Mouse (Mus musculus): Measurements from ENCODE around the gene Chrnd. TPM values are rescaled to one million over a fixed set of nuclear protein-coding genes. Genes with fewer than 3 reads are reported as not detected.
A peak's percentile ranks its signal among the peaks of the same experiment; 100 is the strongest.

Chrnd gene
- 0.10 and 0.31 TPM in 2 replicates for polyA plus RNA-seq (2015; fragmentation: Nextera tagmentation; extraction: Ambion mirVana)

DNA sequence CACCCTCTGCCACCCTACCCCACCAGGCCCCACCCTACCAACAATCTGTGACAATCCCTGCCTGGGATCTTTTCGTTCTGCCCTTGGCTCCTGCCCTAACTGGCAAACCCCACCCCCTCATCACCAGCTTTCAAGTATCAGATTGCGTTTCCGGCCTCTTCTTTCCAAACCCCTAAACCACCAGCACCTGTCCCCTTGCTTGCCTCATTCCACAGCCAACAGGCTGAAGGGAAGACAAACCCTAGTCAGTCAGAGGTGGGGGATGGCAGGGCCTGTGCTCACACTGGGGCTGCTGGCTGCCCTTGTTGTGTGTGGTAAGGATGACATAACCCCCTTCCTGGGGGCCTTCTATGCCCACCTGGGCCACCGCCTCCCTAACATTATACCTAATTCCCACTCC, at the start of gene Chrnd:
Gene Chrnd (plus strand): TSS at position 179 of the 400 bp plus-strand sequence.
- 26% methylated on average over 4 of the region's 4 CpGs for WGBS
- H3K4me3 ChIP-seq (replicated peaks) = no peak within 1 kb of the TSS
- ATAC-seq (ENCODE audit: insufficient read depth, low FRiP score, low read depth) = no peak

DNA sequence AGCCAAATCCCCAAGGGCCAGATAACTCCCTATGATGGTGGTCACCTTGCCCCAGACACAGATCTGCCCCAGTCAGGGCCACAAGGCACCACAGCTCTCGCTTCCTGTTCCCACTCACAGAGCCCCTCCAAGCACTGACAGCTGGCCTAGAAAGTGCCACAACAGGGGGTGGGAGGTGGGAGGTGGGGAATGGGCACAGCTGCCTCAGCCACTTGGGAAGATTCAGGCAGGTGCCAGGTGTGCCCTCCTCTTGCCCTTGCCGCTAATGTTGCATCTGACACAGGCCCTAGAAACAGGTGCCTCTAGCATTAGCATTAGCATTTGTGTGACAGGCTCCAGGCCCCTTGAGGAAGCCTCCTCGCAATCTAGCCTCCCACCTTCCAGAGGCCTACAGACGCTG, 48.9 kb upstream of the Chrnd start:
- no peak overlapping the region for H3K4me2 ChIP-seq
- 86% methylated on average over 4 of the region's 4 CpGs for WGBS
- no peak overlapping the region for H3K9ac ChIP-seq
- no peaks in the 10 kb centered on the region for H3K36me3 ChIP-seq
- no peak overlapping the region for H3K27ac ChIP-seq
- H3K4me3 ChIP-seq (replicated peaks) = no peak overlapping the region
- no peaks in the 10 kb centered on the region for H3K4me1 ChIP-seq
- no peaks in the 10 kb centered on the region for H3K9me3 ChIP-seq
- H3K27me3 ChIP-seq (replicated peaks) = no peaks in the 10 kb centered on the region
- no peak for ATAC-seq (ENCODE audit: insufficient read depth, low FRiP score, low read depth)

More for the DNA sequence above, at the start of gene Chrnd:
- peaks cover 19% of the 10 kb centered on the region for H3K27me3 ChIP-seq (replicated peaks)
- no peak within 1 kb of the TSS for H3K27ac ChIP-seq
- H3K9ac ChIP-seq = no peak within 1 kb of the TSS
- no peaks in the 10 kb centered on the region for H3K9me3 ChIP-seq
- no peak within 1 kb of the TSS for H3K4me2 ChIP-seq
- H3K36me3 ChIP-seq = no peaks in the 10 kb centered on the region
- H3K4me1 ChIP-seq = peaks cover 8% of the 10 kb centered on the region

DNA sequence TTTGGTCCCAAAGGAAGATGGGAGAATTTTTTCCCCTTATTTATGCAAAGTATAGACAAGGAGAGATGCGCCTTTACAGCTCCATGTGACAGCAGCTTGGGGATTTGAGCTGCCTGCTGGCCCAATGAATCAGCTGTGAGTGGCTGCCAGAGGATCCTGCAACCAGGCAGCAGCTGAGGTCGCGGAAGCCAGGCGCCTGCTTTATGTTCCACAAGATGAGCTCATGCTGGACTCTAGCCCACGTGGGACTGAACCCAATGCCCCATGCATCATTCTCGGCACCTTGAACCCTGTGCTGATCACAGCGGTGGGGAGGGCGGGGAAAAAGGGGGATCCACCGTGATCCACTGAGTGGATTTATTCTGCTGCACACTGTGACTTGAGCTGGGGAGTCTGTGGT, 48.0 kb upstream of the Chrnd start:
- WGBS = 46% methylated on average over 9 of the region's 9 CpGs
- Histone ChIP-seq H3K4me3 (replicated peaks) (no peak overlapping the region), H3K9ac (no peak overlapping the region), H3K27me3 (replicated peaks) (no peaks in the 10 kb centered on the region), H3K36me3 (no peaks in the 10 kb centered on the region), H3K4me2 (no peak overlapping the region), H3K27ac (no peak overlapping the region), H3K4me1 (no peaks in the 10 kb centered on the region), H3K9me3 (no peaks in the 10 kb centered on the region)
- ATAC-seq (ENCODE audit: insufficient read depth, low FRiP score, low read depth) = no peak

DNA sequence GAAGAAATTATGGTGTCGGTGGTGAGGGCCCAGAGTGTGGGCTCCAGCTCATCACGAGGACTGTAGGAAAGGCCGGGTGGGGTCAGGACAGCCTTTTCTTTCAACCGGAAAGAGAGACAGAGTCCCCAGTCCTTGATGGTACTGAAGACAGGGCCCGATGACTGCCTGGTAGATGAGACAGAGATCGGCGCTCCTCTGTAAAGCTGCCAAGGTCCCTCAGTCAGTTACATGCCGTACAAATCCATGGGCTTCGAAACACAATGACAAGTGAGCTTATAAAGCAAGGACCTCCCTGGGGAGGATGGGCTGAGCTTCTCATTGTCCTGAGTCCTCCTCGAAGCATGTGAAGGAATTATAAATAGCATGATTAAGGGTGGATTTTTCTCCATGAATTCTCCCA, 47.3 kb upstream of the Chrnd start:
- WGBS = 68% methylated on average over 10 of the region's 10 CpGs

DNA sequence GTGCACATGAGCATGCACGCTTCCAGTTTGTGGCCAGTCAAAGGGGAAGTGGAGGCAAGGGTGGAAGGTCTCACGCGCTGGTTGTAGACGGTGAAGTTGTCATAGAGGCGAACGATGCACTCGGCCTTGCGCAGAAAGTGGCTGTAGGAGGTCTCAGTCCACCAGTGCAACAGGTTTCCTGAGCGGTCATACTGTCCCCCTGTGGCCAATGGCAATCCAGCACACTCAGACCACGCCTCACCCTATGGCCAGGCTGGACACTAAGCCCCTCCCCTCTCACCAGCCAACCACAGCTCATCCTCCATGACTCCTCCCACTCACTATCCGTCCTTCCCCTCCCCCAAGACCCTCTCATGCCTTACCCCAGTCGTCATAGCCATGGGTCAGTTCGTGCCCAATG, 41.0 kb upstream of the Chrnd start:
- ATAC-seq (ENCODE audit: insufficient read depth, low FRiP score, low read depth) = no peak
- H3K36me3 ChIP-seq = no peaks in the 10 kb centered on the region
- WGBS = 46% methylated on average over 13 of the region's 13 CpGs
- no peak overlapping the region for H3K9ac ChIP-seq
- no peaks in the 10 kb centered on the region for H3K9me3 ChIP-seq
- no peak overlapping the region for H3K4me3 ChIP-seq (replicated peaks)
- no peak overlapping the region for H3K27ac ChIP-seq
- no peak overlapping the region for H3K4me2 ChIP-seq
- peaks cover 48% of the 10 kb centered on the region for H3K27me3 ChIP-seq (replicated peaks)
- H3K4me1 ChIP-seq = peaks cover 8% of the 10 kb centered on the region

More for the DNA sequence above, 47.3 kb upstream of the Chrnd start:
- Histone ChIP-seq H3K4me1 (no peaks in the 10 kb centered on the region), H3K27ac (no peak overlapping the region), H3K4me2 (no peak overlapping the region), H3K9ac (no peak overlapping the region), H3K27me3 (replicated peaks) (no peaks in the 10 kb centered on the region), H3K4me3 (replicated peaks) (no peak overlapping the region), H3K36me3 (no peaks in the 10 kb centered on the region), H3K9me3 (no peaks in the 10 kb centered on the region)
- no peak for ATAC-seq (ENCODE audit: insufficient read depth, low FRiP score, low read depth)

DNA sequence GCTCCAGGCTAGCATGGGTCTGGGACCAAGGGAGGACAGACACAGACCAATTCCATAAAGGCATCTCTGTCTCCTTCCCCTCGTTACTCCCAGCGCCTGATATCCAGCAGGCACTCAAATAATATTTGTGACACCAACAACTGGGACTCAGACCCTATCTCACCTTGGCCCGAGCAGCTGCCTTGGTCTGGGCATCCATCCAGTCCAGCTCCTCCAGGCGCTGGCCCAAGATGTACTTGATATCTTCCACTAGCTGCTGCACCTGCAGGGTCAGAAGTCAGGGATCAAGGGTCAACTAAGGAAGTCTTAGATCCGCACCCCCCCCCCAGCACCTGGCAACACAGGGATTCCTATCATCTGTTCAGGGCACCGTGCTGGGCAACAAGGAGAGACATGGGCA, 39.1 kb upstream of the Chrnd start:
- ATAC-seq (ENCODE audit: insufficient read depth, low FRiP score, low read depth) = no peak
- Histone ChIP-seq H3K9ac (no peak overlapping the region), H3K4me1 (peaks cover 26% of the 10 kb centered on the region), H3K27me3 (replicated peaks) (peaks cover 66% of the 10 kb centered on the region), H3K4me3 (replicated peaks) (no peak overlapping the region), H3K4me2 (no peak overlapping the region), H3K36me3 (no peaks in the 10 kb centered on the region), H3K9me3 (no peaks in the 10 kb centered on the region), H3K27ac (no peak overlapping the region)
- 70% methylated on average over 6 of the region's 6 CpGs for WGBS

DNA sequence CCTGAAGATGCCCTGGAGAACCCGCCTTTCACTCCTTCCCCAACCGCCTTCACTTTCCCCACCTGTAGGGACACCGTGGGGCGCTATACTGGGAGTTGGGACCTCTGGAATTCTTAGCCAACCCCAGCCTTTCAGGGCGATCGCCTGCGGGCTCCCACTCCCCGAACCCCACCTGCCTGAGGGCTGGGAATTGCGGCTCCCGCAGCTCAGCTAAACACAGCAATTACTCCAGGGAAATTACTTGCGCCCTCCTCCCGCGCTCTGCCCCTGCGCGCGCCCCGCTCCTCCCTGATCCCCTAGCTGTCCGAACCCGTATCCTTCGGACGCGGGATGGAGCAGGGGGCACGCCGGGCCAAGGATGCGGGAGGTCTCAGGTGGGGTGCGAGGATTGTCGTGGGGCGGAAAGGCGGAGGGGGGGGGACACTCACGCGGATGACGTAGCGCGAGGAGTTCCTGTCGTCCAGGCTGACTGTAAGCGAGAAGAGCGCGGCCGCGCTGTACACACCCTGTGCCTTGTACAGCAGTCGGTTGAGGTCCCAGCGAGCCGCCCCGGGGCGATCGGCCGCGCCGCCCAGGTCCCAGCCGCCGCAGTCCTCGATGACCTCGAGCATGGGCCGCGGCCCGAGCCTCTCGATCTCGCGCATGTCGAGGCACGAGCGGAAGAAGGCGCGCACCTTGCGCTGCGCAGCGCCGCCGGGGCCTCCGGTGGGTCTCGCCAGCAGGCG, 36.5 kb upstream of the Chrnd start:
- ATAC-seq (ENCODE audit: insufficient read depth, low FRiP score, low read depth) = no peak
- H3K27me3 ChIP-seq (replicated peaks) = peaks cover 91% of the 10 kb centered on the region
- H3K27ac ChIP-seq = no peak overlapping the region
- H3K9me3 ChIP-seq = no peaks in the 10 kb centered on the region
- H3K4me3 ChIP-seq (replicated peaks) = peak overlapping the region; percentile 38
- peak overlapping the region; percentile 74 for H3K4me2 ChIP-seq
- H3K36me3 ChIP-seq = no peaks in the 10 kb centered on the region
- peaks cover 27% of the 10 kb centered on the region for H3K4me1 ChIP-seq
- WGBS = 1% methylated on average over 69 of the region's 72 CpGs
- no peak overlapping the region for H3K9ac ChIP-seq

DNA sequence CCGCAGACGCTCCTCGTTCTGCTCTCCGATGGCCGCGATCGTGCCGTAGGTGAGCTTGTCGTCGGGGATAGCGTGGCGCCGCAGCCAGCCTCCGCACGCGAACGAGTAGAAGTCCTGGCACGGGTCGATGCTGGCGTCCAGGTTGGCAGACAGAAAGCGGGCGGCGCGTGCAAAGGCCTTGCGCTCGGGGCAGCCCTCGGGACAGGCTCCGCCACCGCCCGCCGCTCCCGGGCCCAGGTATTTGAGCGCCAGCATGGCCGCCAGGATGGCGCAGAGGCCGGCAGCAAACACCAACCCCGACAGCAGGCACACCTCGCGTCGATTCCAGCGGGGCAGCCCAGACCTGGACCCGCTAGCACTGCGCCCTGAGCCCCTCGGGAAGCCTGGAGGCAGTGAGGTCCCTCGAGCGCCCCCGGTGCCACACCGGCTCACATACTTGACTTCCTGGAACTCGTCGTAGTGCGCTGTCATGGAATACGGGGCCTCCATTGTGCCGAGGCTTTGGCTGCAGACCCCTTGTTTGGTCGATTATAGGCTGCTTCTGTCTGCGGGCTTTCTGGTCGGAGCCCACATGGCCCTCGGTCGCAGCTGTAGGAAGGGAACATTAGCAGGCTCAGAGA, 35.8 kb upstream of the Chrnd start:
- H3K9me3 ChIP-seq = no peaks in the 10 kb centered on the region
- ATAC-seq (ENCODE audit: insufficient read depth, low FRiP score, low read depth) = no peak
- H3K27me3 ChIP-seq (replicated peaks) = peaks cover 91% of the 10 kb centered on the region
- H3K4me3 ChIP-seq (replicated peaks) = peak overlapping the region; percentile 38
- H3K9ac ChIP-seq = no peak overlapping the region
- H3K27ac ChIP-seq = no peak overlapping the region
- H3K36me3 ChIP-seq = no peaks in the 10 kb centered on the region
- peaks cover 27% of the 10 kb centered on the region for H3K4me1 ChIP-seq
- peak overlapping the region; percentile 74 for H3K4me2 ChIP-seq
- WGBS = 2% methylated on average over 58 of the region's 58 CpGs

DNA sequence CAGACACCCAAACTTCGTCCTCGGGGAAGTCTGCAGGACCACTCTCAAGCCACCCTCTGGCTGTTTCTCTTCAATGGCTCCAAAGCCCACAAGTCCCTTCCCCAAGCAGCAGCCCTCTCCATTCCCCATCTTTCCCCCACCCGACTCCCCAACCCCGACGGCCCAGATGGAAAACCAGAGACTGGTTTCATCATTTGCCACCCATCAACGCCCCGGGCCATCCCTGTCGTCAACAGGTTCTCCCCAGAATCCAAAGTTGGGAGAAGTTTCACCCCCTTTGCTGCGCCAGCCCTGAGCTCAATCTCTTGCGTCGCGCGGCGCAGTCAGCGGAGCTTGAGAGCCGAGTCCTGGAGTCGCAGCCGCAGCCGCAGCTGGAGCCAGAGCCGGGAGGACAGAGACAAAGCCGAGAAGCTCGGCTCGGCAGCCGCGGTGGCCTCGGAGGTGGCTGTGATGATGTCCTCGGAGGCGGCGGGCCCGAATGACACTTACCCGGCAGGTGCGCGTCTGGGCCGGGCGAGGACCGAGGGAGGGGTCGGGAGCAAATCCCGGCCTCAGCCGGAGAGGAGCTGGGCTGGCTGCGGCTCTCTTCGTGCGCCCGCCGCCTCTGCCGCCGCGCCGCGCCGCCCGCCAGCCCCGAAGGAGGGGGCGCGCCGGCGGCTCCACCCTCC, 34.7 kb upstream of the Chrnd start:
- Histone ChIP-seq H3K27me3 (replicated peaks) (peaks cover 89% of the 10 kb centered on the region), H3K9me3 (no peaks in the 10 kb centered on the region), H3K27ac (no peak overlapping the region), H3K36me3 (no peaks in the 10 kb centered on the region), H3K4me2 (peak overlapping the region; percentile 74), H3K9ac (no peak overlapping the region), H3K4me3 (replicated peaks) (peak overlapping the region; percentile 35), H3K4me1 (peaks cover 27% of the 10 kb centered on the region)
- no peak for ATAC-seq (ENCODE audit: insufficient read depth, low FRiP score, low read depth)
- under 1% methylated on average over 55 of the region's 56 CpGs for WGBS

DNA sequence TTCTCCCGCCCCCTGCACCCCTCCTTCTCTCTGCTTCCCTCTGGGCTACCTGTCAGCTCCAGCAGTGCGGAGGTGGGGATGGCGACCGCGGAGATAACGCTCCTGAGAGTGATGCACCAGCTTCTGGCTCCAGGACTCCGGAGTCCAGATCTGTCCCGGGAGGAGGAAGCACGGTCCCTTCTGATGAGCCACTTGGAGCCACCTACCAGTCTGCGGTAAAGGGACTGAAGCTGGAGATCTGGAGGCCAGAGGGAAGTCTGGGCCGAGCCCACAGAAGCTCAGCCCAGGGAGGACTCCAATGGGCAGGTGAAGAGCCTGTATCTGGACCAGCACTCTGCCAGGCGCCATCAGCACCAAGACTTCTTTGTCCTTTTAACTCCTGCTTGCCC, 34.2 kb upstream of the Chrnd start, which contains the start of gene Ecel1:
Gene Ecel1 (minus strand): TSS at position 323 of the 389 bp plus-strand sequence.
- no peak within 1 kb of the TSS for H3K9ac ChIP-seq
- peaks cover 85% of the 10 kb centered on the region for H3K27me3 ChIP-seq (replicated peaks)
- 6% methylated on average over 11 of the region's 12 CpGs for WGBS
- no peak within 1 kb of the TSS for H3K27ac ChIP-seq
- H3K4me1 ChIP-seq = peaks cover 27% of the 10 kb centered on the region
- no peaks in the 10 kb centered on the region for H3K36me3 ChIP-seq
- peak within 1 kb of the TSS; percentile 74 for H3K4me2 ChIP-seq
- ATAC-seq (ENCODE audit: insufficient read depth, low FRiP score, low read depth) = no peak
- peak within 1 kb of the TSS; percentile 35 for H3K4me3 ChIP-seq (replicated peaks)
- no peaks in the 10 kb centered on the region for H3K9me3 ChIP-seq

DNA sequence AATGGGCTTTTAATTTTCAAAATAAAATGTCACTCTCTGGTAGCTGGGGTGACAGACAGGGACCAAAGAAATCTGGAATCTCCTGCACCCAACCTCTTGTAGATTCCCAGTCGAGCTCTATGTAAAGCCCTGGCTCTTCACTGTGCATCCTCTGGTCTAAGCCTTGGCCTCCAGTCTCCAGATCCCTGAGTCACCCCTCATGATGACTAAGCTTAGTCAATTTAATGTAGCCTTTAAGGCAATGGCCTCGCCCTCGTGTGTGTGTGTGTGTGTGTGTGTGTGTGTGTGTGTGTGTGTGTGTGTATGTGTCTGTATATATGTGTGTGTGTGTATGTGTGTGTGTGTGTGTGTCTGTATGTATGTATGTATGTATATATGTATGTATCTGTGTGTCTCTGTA, 31.0 kb upstream of the Chrnd start:
- peaks cover 53% of the 10 kb centered on the region for H3K27me3 ChIP-seq (replicated peaks)
- 74% methylated on average over 3 of the region's 3 CpGs for WGBS
- no peaks in the 10 kb centered on the region for H3K36me3 ChIP-seq
- H3K4me1 ChIP-seq = peaks cover 19% of the 10 kb centered on the region
- no peak overlapping the region for H3K4me3 ChIP-seq (replicated peaks)
- H3K9me3 ChIP-seq = no peaks in the 10 kb centered on the region
- no peak for ATAC-seq (ENCODE audit: insufficient read depth, low FRiP score, low read depth)
- H3K4me2 ChIP-seq = no peak overlapping the region
- no peak overlapping the region for H3K9ac ChIP-seq
- H3K27ac ChIP-seq = no peak overlapping the region

DNA sequence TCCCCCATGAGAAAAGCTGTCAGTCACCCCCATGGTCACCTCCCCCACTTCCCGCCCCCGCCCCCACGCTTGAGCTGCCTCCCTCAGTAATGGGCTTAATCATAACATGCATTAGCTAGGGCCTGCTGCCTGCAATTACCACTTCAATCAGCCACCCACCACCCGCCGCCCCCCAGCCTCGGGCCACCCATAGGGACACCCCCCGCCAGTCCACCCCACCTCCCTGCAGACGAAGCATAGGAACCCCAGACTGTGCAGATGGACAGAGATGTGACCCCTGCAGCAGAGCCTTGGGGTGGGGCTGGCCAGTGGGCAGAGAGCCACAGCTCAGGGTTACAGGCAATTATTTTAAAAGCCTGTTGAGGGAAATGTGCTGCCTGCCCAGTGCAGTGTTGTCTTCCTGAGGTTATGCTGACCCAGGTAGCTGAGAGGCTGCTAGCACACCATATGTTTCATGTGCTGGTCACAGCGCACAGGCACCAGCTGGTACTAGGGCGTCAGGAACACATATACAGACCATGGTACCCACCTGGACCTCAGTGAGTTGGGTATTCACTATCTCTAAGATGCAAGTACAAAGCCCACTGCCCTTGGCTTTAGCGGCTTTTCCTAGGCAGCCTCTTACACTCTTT, 26.1 kb upstream of the Chrnd start:
- Histone ChIP-seq H3K27me3 (replicated peaks) (peaks cover 21% of the 10 kb centered on the region; the same call in 1 of the 2 replicates), H3K4me3 (replicated peaks) (no peak overlapping the region), H3K36me3 (no peaks in the 10 kb centered on the region), H3K9me3 (no peaks in the 10 kb centered on the region), H3K9ac (no peak overlapping the region), H3K4me1 (no peaks in the 10 kb centered on the region), H3K27ac (no peak overlapping the region), H3K4me2 (no peak overlapping the region)
- WGBS = 33% methylated on average over 11 of the region's 11 CpGs
- no peak for ATAC-seq (ENCODE audit: insufficient read depth, low FRiP score, low read depth)

Measured in stomach, embryonic 15.5 days (tissue).